Mouse (Mus musculus): Measurements from ENCODE around the gene Gm10234.

- TF ChIP-seq POLR2A (IDR thresholded peaks at IDR 0.05; ENCODE audit: insufficient read depth, low read depth, low read length), result no peak
- no peak for TF ChIP-seq CTCF (IDR thresholded peaks at IDR 0.05)
- TF ChIP-seq EP300 (IDR thresholded peaks at IDR 0.05; ENCODE audit: insufficient read depth, low read depth, low read length), result no peak
These were observed 44.3 kb upstream of the Gm10234 start for GRCm38 (mm10) chr6:95277633-95278032.
